Mouse (Mus musculus): ENCODE measurements around the gene Gm20532.

The Gm20532 gene

GRCm38 (mm10) chr2:26586294-26587043 is at the start of gene Gm20532:
Gene Gm20532 (plus strand): TSS chr2:26586639.
- peak; percentile 88 for DNase-seq

- no peak for DNase-seq
Observed at GRCm38 (mm10) chr2:26539516-26539915, 46.9 kb upstream of the Gm20532 start.

GRCm38 (mm10) chr2:26540721-26541120 is 45.7 kb upstream of the Gm20532 start:
- DNase-seq, result no peak

GRCm38 (mm10) chr2:26541258-26541910 is 45.1 kb upstream of the Gm20532 start:
- DNase-seq, result peak; percentile 49

- DNase-seq, result no peak
Observed at GRCm38 (mm10) chr2:26543155-26543554, 43.3 kb upstream of the Gm20532 start.

- no peak for DNase-seq
Observed at GRCm38 (mm10) chr2:26543768-26544167, 42.7 kb upstream of the Gm20532 start.

GRCm38 (mm10) chr2:26544265-26544664 is 42.2 kb upstream of the Gm20532 start:
- DNase-seq, result no peak

- peak; percentile 65 for DNase-seq
Observed at GRCm38 (mm10) chr2:26547481-26547880, 39.0 kb upstream of the Gm20532 start.

- DNase-seq, result no peak
Observed at GRCm38 (mm10) chr2:26549801-26550200, 36.6 kb upstream of the Gm20532 start.

- no peak for DNase-seq
Observed at GRCm38 (mm10) chr2:26550205-26550604, 36.2 kb upstream of the Gm20532 start.

GRCm38 (mm10) chr2:26550777-26551176 is 35.7 kb upstream of the Gm20532 start:
- DNase-seq, result no peak

- DNase-seq, result no peak
Observed at GRCm38 (mm10) chr2:26551446-26551845, 35.0 kb upstream of the Gm20532 start.

- DNase-seq, result no peak
Observed at GRCm38 (mm10) chr2:26552066-26552465, 34.4 kb upstream of the Gm20532 start.

GRCm38 (mm10) chr2:26553904-26554303 is 32.5 kb upstream of the Gm20532 start:
- no peak for DNase-seq

GRCm38 (mm10) chr2:26555076-26555475 is 31.4 kb upstream of the Gm20532 start:
- DNase-seq, result no peak

- no peak for DNase-seq
Observed at GRCm38 (mm10) chr2:26556535-26556993, 29.9 kb upstream of the Gm20532 start.

GRCm38 (mm10) chr2:26560506-26560905 is 25.9 kb upstream of the Gm20532 start:
- DNase-seq, result no peak

- peak; percentile 79 for DNase-seq
Observed at GRCm38 (mm10) chr2:26561351-26562016, 25.0 kb upstream of the Gm20532 start.

GRCm38 (mm10) chr2:26566221-26566620 is 20.2 kb upstream of the Gm20532 start:
- DNase-seq, result peak; percentile 74

GRCm38 (mm10) chr2:26570034-26570433 is 16.4 kb upstream of the Gm20532 start:
- DNase-seq, result peak; percentile 72

GRCm38 (mm10) chr2:26571400-26571799 is 15.0 kb upstream of the Gm20532 start:
- no peak for DNase-seq

- no peak for DNase-seq
Observed at GRCm38 (mm10) chr2:26571826-26572225, 14.6 kb upstream of the Gm20532 start.

- DNase-seq, result no peak
Observed at GRCm38 (mm10) chr2:26573396-26573795, 13.0 kb upstream of the Gm20532 start.

GRCm38 (mm10) chr2:26573807-26574206 is 12.6 kb upstream of the Gm20532 start:
- no peak for DNase-seq
